Mouse (Mus musculus) liver, postnatal 0 days (tissue): ENCODE results near the gene Irgc1. TPM values are rescaled to one million over a fixed set of nuclear protein-coding genes. Genes with fewer than 3 reads are reported as not detected.
A peak's percentile ranks its signal among the peaks of the same experiment; 100 is the strongest.

ENCODE experiments used
- ATAC-seq: fragments of 200-750 bp; cut with Nextera tagmentation; 2 replicates; pipeline ENCODE4 v1.8.0; 2017; ENCODE audit warnings: mild to moderate bottlenecking, moderate library complexity
- DNase-seq: peaks from one replicate; pipeline ENCODE4 v3.0.0-alpha.2; 2016
- H3K27ac ChIP-seq: fragments of 300-500 bp; sonication (generic); 2 replicates; pipeline ENCODE4 v1.5.1; 2014; ENCODE audit warnings: antibody characterized with exemption, moderate library complexity, mild to moderate bottlenecking, low read depth
- H3K27me3 ChIP-seq: fragments of 300-500 bp; sonication (generic); 2 replicates; pipeline ENCODE4 v1.6.1; 2014; ENCODE audit warnings: low read length, control low read depth, mixed read lengths; ENCODE audit not compliant: insufficient read depth
- H3K36me3 ChIP-seq: fragments of 300-500 bp; sonication (generic); replicated peaks from 2 replicates; pipeline ENCODE4 v1.6.1; 2014; ENCODE audit warnings: mild to moderate bottlenecking, control low read depth, low read length, moderate library complexity, mixed read lengths; ENCODE audit not compliant: insufficient read depth
- H3K4me1 ChIP-seq: fragments of 300-500 bp; sonication (generic); 2 replicates; pipeline ENCODE4 v1.6.1; 2014; ENCODE audit warnings: antibody characterized with exemption, mild to moderate bottlenecking, control low read depth; ENCODE audit not compliant: insufficient read depth
- H3K4me2 ChIP-seq: fragments of 300-500 bp; sonication (generic); 2 replicates; pipeline ENCODE4 v1.6.1; 2014; ENCODE audit warnings: low read depth, mild to moderate bottlenecking, low read length, moderate library complexity, mixed read lengths
- H3K4me3 ChIP-seq: fragments of 300-500 bp; sonication (generic); 2 replicates; pipeline ENCODE4 v1.5.1; 2014; ENCODE audit warnings: low read depth, low read length
- H3K9ac ChIP-seq: fragments of 300-500 bp; sonication (generic); replicated peaks from 2 replicates; pipeline ENCODE4 v1.6.1; 2014; ENCODE audit warnings: mild to moderate bottlenecking, moderate library complexity
- H3K9me3 ChIP-seq: fragments of 300-500 bp; sonication (generic); 2 replicates; pipeline ENCODE4 v1.6.1; 2016; ENCODE audit warnings: mild to moderate bottlenecking, control low read depth, low read length, mixed read lengths
- CTCF ChIP-seq: sonication (generic); IDR thresholded peaks from 2 replicates; pipeline ENCODE4 v1.5.1; 2016; ENCODE audit warnings: antibody characterized with exemption, low read depth
- EP300 ChIP-seq: IDR thresholded peaks from 2 replicates; pipeline ENCODE4 v1.6.1; 2016; ENCODE audit warnings: antibody characterized with exemption, low read depth, mild to moderate bottlenecking
- WGBS: fragments of 180-500 bp; shearing (Covaris S2); extraction: QIAGEN DNeasy Blood & Tissue Kit; methylation state at CpG from one replicate; pipeline ENCODE4 v1.1.7; 2014; ENCODE audit not compliant: insufficient replicate concordance; 5-methylcytosine and 5-hydroxymethylcytosine counted together
- polyA plus RNA-seq: library from polyadenylated mRNA; unstranded; fragments of >200 nt; fragmentation: Nextera tagmentation; extraction: Ambion mirVana; gene quantifications from 2 replicates; pipeline ENCODE4 v1.2.1, GENCODE M21; 2015

Irgc1 gene
- polyA plus RNA-seq, 1 experiment from 2014 or later, result 0.18 TPM

- WGBS, result 52% methylated on average over 8 of the region's 8 CpGs
- Histone ChIP-seq H3K9ac (no peak overlapping the region), H3K9me3 (no peaks in the 10 kb centered on the region), H3K4me1 (peaks cover 4% of the 10 kb centered on the region; the same call in 1 of the 2 replicates), H3K27me3 (no peaks in the 10 kb centered on the region), H3K4me3 (no peak overlapping the region), H3K36me3 (no peaks in the 10 kb centered on the region), H3K27ac (peak overlapping the region; percentile 80), H3K4me2 (0 out of 2 replicates have a peak overlapping the region, but pooled peaks have one; percentile 29)
- peak; percentile 74 for ATAC-seq
- peak; percentile 51 for DNase-seq
- TF ChIP-seq EP300 (no peak; the same call in 1 of the 2 replicates), CTCF (no peak)
These were observed 9.8 kb downstream of the Irgc1 start for GRCm38 (mm10) chr7:24442313-24442712.

GRCm38 (mm10) chr7:24441785-24442184 is 10.3 kb downstream of the Irgc1 start:
- peak; percentile 99 for TF ChIP-seq CTCF
- TF ChIP-seq EP300, result no peak
- H3K27me3 ChIP-seq, result no peaks in the 10 kb centered on the region
- no peak overlapping the region for H3K9ac ChIP-seq
- 7% methylated on average over 1 of the region's 1 CpGs for WGBS
- H3K36me3 ChIP-seq, result no peaks in the 10 kb centered on the region
- DNase-seq, result peak; percentile 79
- H3K4me1 ChIP-seq, result peaks cover 4% of the 10 kb centered on the region; the same call in 1 of the 2 replicates
- peak overlapping the region; percentile 17; the same call in 1 of the 2 replicates for H3K27ac ChIP-seq
- no peak overlapping the region for H3K4me3 ChIP-seq
- no peak overlapping the region for H3K4me2 ChIP-seq
- ATAC-seq, result peak; percentile 80
- no peaks in the 10 kb centered on the region for H3K9me3 ChIP-seq

- TF ChIP-seq EP300 (no peak), CTCF (no peak)
- Histone ChIP-seq H3K9ac (no peak overlapping the region), H3K9me3 (no peaks in the 10 kb centered on the region), H3K27me3 (no peaks in the 10 kb centered on the region), H3K4me1 (no peaks in the 10 kb centered on the region), H3K27ac (no peak overlapping the region), H3K4me2 (no peak overlapping the region), H3K4me3 (no peak overlapping the region), H3K36me3 (no peaks in the 10 kb centered on the region)
- no peak for DNase-seq
- WGBS, result 61% methylated on average over 7 of the region's 7 CpGs
- no peak for ATAC-seq
These were observed 12.2 kb downstream of the Irgc1 start for GRCm38 (mm10) chr7:24439891-24440290.

GRCm38 (mm10) chr7:24439191-24439590 is 12.9 kb downstream of the Irgc1 start:
- Histone ChIP-seq H3K36me3 (no peaks in the 10 kb centered on the region), H3K27ac (no peak overlapping the region), H3K4me1 (no peaks in the 10 kb centered on the region), H3K9ac (no peak overlapping the region), H3K4me3 (no peak overlapping the region), H3K4me2 (no peak overlapping the region), H3K27me3 (no peaks in the 10 kb centered on the region), H3K9me3 (no peaks in the 10 kb centered on the region)
- TF ChIP-seq CTCF (no peak), EP300 (no peak)
- 78% methylated on average over 6 of the region's 6 CpGs for WGBS
- no peak for ATAC-seq
- DNase-seq, result no peak

DNA sequence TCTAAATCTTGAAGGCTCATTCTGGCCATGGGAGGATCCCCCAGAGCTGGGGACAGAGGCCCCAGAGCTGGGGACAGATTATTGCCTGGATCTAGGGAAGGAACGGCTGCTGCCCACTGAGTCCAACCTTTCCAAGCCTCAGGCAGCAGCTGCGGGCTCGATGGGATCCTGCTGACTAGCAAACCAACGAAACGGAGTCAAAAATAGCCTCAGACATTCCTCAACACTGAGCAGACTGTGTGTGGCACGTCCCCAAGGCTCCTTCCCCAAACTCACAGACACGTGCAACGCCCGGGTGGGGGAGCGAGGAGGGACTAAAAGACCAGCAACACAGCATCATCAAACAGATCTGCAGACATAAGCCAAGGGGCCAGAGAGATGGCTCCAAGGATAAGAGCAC is 14.1 kb downstream of the Irgc1 start:
- no peaks in the 10 kb centered on the region for H3K36me3 ChIP-seq
- 58% methylated on average over 10 of the region's 10 CpGs for WGBS
- no peak for DNase-seq
- H3K4me2 ChIP-seq, result no peak overlapping the region
- no peaks in the 10 kb centered on the region for H3K4me1 ChIP-seq
- peaks cover 3% of the 10 kb centered on the region; the same call in 1 of the 2 replicates for H3K27me3 ChIP-seq
- H3K27ac ChIP-seq, result no peak overlapping the region
- no peak for TF ChIP-seq CTCF
- no peak for TF ChIP-seq EP300
- no peak overlapping the region for H3K9ac ChIP-seq
- no peaks in the 10 kb centered on the region for H3K9me3 ChIP-seq
- no peak overlapping the region for H3K4me3 ChIP-seq
- no peak for ATAC-seq

DNA sequence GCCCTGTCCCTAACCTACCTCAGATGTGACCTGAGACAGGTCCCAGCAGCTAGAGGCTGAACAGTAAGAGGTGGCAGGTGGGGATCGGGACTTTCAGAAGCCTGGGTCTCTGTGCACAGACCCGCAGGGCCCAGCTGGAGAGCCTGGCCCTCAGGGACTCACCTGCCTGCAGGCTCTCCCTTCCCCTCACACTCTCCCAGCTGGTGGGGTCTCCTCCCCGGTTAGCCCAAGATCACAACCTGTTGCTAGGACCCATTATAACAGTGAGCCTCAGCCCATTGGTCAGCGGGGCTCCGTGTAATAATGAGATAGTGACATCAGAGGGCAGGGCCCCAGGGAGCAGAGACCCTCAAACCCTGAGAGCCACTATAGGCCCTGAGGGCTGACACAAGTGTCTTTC is 16.8 kb downstream of the Irgc1 start:
- 81% methylated on average over 5 of the region's 5 CpGs for WGBS
- no peaks in the 10 kb centered on the region for H3K9me3 ChIP-seq
- ATAC-seq, result no peak
- H3K27me3 ChIP-seq, result peaks cover 4% of the 10 kb centered on the region; the same call in 1 of the 2 replicates
- H3K36me3 ChIP-seq, result no peaks in the 10 kb centered on the region
- H3K27ac ChIP-seq, result no peak overlapping the region
- no peak overlapping the region for H3K9ac ChIP-seq
- no peak overlapping the region for H3K4me3 ChIP-seq
- H3K4me1 ChIP-seq, result no peaks in the 10 kb centered on the region
- TF ChIP-seq CTCF, result no peak
- TF ChIP-seq EP300, result no peak
- H3K4me2 ChIP-seq, result no peak overlapping the region
- no peak for DNase-seq

GRCm38 (mm10) chr7:24431713-24432112 is 20.4 kb downstream of the Irgc1 start:
- no peak overlapping the region for H3K9ac ChIP-seq
- no peak overlapping the region for H3K27ac ChIP-seq
- no peak overlapping the region for H3K4me2 ChIP-seq
- peaks cover 4% of the 10 kb centered on the region; the same call in 1 of the 2 replicates for H3K27me3 ChIP-seq
- H3K4me1 ChIP-seq, result no peaks in the 10 kb centered on the region
- ATAC-seq, result no peak
- no peaks in the 10 kb centered on the region for H3K36me3 ChIP-seq
- WGBS, result 55% methylated on average over 11 of the region's 11 CpGs
- H3K4me3 ChIP-seq, result no peak overlapping the region
- TF ChIP-seq CTCF (no peak), EP300 (no peak)
- H3K9me3 ChIP-seq, result no peaks in the 10 kb centered on the region
- DNase-seq, result no peak
